Mouse (Mus musculus): ENCODE results near the gene Dtx1.

The Dtx1 gene

GRCm38 (mm10) chr5:120711827-120712226 is at the start of gene Dtx1:
Gene Dtx1, minus strand, starts transcription at chr5:120711927.
- no peak for DNase-seq

DNA sequence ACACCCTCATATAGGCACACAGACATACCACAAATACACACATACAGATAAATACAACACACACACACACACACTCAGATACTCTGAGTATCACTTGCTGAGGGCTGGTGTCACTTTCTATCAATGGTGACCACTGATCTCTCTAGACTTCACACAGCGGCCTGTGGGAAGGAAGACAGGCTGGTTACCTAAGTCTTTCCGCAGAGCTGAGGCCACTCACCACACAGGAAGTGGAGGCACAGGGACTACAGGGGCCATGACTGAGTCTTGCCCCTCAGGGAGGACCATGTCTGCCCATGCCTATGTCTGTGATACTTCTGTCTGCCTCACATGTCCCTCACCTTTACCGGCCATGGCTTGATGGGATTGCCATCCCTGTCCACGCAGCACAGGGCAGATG is 42.5 kb upstream of the Dtx1 start:
- DNase-seq = no peak

DNA sequence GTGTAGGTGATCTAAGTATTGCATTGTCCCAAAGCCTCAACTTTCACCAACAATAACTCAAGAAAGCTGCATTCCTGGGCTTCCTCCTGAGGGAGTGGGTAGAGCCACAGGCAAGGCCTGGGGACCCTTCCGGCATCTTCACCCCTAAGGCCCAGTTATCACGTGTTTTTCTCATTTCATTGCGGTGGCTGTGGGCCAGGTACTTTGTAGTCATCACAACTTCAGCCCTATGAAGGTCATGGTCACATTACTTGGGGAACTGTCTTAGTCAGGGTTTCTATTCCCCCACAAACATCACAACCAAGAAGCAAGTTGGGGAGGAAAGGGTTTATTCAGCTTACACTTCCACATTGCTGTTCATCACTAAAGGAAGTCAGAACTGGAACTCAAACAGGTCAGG is 41.1 kb upstream of the Dtx1 start:
- DNase-seq = no peak

- no peak for DNase-seq
These were observed 39.5 kb upstream of the Dtx1 start for GRCm38 (mm10) chr5:120751206-120751605.

GRCm38 (mm10) chr5:120749688-120750087 is 38.0 kb upstream of the Dtx1 start, which contains the start of gene Oas2:
Gene Oas2, minus strand, starts transcription at chr5:120749853.
- no peak for DNase-seq

GRCm38 (mm10) chr5:120746451-120746850 is 34.7 kb upstream of the Dtx1 start:
- peak; percentile 59 for DNase-seq

GRCm38 (mm10) chr5:120742125-120742524 is 30.4 kb upstream of the Dtx1 start:
- peak; percentile 75 for DNase-seq

- DNase-seq = no peak
These were observed 22.8 kb upstream of the Dtx1 start for GRCm38 (mm10) chr5:120734380-120734990.

DNA sequence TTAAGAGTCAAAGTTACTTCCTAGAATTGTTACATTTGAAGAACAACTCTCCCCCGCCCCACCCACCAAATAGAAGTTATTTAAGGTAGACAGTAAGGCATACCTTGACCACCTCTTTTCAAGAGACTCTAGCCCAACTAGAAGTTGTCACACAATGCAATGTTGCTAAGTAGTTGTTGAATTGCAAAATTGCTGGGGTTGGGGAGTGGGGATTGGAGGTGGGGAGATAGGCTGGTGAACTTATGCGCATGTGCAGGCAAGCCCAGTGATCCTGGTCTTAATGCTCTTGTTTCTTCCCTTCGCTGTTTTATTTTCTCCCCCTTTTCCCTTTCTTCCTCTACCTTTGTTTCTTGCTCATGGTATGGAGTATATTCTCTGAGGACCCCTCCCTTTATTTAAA is 22.0 kb upstream of the Dtx1 start:
- no peak for DNase-seq

DNA sequence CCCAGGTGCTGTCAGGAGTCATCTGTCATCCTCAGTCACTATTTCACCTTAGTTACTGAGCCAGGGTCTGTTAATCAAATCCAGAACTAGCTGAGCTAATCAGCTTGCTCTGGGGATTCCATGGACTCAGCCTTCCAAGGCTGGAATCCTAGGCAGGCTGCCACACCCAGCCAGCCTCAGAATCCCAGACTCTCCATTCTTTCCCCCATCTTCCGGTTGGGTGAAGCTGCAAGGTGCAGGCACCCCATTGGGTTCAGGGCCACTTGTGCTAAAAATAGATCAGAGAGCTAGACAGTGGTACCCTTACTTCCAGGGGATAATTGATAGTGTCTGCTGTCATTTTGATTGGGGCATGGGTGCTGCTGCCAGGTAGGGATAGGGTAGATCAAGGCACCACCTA is 21.0 kb upstream of the Dtx1 start:
- DNase-seq = no peak

DNA sequence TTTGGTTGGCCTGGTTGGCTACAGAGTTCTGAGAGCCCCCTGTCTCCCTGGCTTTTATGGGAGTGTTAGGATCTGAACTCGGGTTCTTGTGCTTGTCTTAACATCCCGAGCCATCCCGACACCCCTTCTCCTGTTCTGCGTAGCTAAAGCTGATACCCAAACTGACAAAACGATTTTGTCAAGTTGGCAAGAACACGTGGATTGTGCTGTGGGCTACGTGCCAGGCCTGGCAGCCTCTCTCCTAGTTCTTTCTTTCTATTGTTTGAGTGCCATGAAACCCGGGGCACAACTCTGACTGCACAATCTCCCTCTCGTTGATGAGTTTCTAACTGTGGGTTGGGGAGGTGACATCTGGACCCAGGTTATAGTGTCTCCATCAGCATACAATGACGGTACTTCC is 17.6 kb upstream of the Dtx1 start:
- DNase-seq = no peak

GRCm38 (mm10) chr5:120725811-120726455 is 14.2 kb upstream of the Dtx1 start:
- DNase-seq = no peak

- DNase-seq = no peak
These were observed 9.3 kb upstream of the Dtx1 start for GRCm38 (mm10) chr5:120721005-120721404.

- no peak for DNase-seq
These were observed 7.1 kb upstream of the Dtx1 start for GRCm38 (mm10) chr5:120718600-120719378.

DNA sequence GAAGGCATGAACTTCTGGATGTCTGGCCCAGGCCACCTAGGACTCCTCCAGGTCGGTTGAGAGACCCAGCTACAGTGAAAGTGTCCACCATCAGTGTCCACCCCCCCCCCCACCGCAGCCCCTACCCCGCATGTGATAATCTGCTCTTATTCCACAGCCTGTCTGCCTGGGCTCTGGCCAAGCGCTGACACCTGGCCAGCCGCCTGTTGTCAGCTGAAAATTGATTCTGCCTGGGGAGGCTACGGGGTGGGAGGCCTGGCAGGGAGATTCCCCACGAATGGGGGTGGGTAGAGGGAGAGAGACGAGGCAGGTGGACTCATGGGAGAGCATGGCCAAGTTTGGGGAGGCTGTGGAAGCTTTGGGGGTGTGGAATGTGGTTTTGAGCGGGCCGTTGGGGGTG is 5.4 kb upstream of the Dtx1 start:
- DNase-seq = no peak

- peak; percentile 95 for DNase-seq
These were observed 2.6 kb upstream of the Dtx1 start for GRCm38 (mm10) chr5:120714314-120714713.

DNA sequence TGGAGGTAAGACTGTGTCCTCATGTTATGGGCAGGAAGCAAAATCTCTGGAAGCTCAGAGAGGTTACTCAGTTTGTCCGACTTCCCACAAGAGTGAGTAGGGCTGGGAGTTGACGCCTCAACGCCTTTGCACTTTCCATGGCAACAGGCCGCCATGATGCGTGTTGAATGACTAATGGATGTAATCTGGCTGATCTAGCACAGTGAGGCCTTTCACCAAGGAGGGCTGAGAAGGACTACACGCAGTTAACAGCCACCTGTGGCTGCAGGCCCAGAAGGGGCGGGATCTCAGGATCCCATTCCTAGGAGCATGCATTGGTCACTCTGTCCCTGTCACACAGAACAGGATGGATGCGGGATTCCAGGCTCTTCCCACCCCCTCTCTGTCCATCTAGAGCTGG is 994 bp upstream of the Dtx1 start:
- DNase-seq = no peak

DNA sequence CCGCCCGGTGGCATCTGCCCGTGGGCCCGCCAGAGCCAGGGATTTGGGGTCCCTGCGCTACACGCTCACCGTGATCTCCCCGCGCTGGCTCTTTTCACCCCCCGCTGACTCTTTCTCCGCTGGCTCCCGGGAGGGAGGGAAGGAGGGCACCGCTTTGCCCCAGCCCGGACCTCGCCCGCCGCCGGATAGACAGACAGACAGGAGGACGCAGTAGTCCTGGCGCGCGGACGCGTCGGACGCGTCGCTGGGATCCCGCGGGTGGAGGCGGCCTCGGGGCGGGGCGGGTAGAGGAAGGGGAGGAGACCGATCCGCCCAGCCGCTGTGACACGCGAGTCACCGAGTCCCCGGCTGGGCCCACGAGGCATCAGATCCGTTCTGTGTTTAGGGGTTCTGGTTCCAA is 311 bp downstream of the Dtx1 start:
- peak; percentile 84 for DNase-seq

GRCm38 (mm10) chr5:120710826-120711248 is 890 bp downstream of the Dtx1 start:
- DNase-seq = peak; percentile 66

DNA sequence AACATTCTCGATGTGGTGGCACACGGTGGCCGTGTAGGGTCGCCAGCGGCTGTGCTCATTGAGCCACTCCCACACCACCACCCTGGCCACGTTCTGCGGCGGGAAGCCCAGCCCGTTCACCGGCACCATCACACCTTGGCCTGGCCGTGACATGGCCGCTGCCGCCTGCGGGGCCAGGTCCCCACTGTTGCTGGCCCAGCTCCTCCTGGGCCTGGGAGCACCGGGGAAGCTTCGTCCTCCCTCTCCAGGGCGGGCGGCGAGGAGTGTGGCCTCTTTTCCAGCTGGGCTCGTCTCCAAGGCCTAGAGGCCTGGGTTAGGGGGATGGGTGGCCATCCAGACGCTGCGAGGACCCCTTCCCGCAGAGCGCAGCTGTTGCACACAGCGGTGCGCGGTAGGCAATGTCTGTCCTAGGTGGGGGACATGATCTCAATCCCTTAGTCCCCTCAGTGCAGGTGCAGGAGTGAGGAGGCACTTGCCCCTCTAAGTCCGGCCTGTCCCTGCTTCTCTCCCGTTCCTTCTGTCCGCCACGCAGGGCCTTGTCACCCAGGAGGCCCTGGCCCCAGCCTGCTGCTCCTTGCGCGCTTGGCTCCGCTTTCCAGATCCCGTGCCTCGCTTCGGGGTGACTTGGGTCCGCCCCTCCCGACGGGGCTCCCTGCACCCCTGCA is 1.4 kb downstream of the Dtx1 start:
- DNase-seq = no peak

DNA sequence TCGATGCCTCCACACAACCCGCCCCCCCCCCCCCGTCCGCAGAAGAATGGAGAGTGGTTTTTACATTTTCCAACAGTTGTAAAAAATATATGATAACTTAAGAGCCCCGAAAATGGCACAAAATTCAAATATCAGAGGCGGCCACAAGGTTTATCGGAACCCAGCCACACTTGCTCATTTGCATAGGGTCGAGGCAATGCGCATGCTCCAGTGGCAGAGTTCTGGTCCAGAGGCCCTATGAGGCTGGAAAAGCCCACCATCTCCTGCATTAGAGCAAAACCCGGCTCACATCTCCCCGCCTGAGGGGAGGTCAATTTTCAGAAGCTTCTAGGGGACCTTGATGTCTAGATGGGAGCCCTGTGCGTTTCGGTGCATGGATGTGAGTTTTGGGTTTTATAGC is 4.8 kb downstream of the Dtx1 start:
- DNase-seq = no peak

- no peak for DNase-seq
These were observed 5.2 kb downstream of the Dtx1 start for GRCm38 (mm10) chr5:120706541-120706940.

- no peak for DNase-seq
These were observed 7.3 kb downstream of the Dtx1 start for GRCm38 (mm10) chr5:120704421-120704820.

- DNase-seq = no peak
These were observed 8.1 kb downstream of the Dtx1 start for GRCm38 (mm10) chr5:120703660-120704059.
